Mouse (Mus musculus): ENCODE measurements around the gene Atp6v1g1. TPM values are rescaled to one million over a fixed set of nuclear protein-coding genes. Genes with fewer than 3 reads are reported as not detected.

Atp6v1g1 gene
- total RNA-seq, 1 experiment from 2014 or later, result 188 TPM

DNA sequence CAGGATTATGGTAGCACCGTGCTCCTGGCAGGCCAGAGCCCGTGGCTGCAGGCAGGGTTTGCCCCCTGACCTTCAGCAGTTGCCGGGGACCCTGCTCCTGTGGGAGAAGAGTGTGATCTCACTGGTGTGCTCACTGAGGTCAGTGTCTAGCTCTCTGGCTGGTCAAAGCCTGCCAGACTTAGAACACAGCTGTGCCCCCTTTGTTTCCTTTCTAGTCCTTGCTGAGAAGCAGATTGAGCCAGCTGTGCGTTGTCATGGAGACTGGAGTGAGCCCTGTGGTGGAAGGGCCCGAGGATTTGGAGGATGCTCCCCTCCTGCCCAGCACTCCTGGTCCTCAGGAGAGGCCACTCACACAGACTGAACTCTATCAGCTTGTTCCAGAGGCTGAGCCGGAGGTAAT lies 35.5 kb downstream of the Atp6v1g1 start:
- no peak for DNase-seq

DNA sequence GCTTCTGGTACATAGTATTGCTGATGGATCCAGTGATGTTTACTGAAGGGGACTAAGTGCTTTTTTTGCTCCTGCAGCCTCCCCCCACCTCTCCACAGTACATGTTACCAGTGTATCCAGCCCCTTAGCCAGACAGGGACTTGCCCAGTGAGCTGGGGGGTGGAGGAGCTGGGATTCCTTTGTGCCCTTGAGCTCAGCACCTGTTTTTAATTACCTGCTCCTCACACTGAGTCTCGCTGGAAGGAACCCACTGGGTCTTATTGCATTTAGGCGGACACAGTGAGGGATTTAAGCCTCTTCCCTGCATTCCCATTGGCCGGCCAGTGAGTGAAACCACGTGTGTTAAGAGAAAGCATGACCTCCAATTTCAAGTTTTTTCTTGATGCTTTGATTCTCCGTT lies 38.0 kb downstream of the Atp6v1g1 start:
- no peak for DNase-seq

DNA sequence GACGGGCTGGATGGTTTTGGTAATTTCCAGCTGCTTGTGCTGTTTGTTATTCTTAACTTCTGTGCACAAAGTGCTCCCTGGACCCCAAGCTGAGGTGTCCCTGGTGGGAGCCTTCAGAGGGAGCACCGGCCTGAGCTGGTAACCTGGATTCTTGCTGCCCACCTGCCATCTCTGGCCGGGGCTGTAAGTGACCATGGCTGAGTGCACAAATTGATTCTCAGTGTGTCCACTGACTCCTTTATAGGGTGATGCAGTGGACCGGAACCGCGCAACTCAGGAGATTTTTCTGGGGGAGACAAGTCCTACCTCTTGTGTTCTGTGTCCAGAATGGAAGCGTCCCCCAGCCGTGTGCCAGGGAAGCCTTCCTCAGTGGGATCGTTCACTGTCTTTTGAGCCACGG lies 40.6 kb downstream of the Atp6v1g1 start:
- no peak for DNase-seq

DNA sequence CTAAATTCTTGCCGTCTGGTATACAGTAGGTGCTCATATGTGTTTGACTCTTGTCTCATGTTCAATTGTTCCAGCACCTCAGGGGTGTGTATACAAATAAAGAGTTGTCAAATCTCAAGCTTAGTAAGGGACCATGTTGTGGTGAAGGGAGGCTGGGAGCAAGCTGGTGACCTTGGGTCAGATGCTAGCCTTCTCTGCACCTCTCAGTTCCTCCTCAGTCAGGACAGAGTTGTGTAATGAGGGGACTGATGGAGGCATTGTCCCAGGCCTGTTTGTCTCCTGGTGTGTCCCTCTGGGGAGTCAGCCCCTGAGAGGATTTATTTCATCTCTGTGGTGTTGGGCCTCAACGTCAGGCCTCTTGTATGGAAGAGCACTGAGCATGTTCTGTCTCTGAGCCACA lies 41.7 kb downstream of the Atp6v1g1 start:
- no peak for DNase-seq

DNA sequence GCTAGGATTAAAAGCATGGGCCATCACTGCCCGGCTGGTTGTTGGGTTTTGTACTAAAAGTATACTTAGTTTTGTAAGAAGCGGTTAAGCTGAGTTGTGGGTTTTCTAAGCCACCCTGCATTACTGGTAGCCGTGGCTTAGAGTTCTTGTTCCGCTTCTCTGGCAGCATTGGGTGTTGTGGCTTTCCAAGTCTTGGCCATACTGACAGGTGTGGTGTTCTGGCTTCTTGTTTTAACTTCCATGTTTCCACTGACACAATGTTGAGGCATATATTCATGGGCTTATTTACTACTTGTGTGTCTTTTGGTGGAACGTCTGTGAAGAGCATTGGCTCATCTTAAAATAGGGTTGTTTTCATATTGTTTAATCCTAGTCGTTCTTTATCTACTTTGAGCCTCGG lies 45.4 kb downstream of the Atp6v1g1 start:
- no peak for DNase-seq

DNA sequence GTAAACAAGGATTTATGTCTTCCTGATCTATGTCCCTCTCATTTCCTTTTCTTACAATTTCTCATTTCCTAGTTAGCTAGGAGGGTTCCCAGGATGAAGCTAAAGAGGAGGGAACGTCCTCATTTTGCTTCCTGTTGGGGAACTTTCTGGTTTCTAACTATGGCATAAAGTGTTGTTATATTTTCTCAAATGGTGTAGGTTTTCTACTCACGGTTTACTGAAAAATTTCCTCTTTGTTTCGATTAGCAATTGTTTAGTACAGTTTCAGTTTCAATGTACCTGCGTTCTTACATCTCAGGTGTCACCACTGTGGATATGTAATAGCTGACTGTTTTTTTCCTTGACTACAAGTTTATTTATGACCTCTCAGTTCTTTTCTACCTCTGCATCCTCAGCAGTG lies 46.0 kb downstream of the Atp6v1g1 start:
- DNase-seq, result no peak

DNA sequence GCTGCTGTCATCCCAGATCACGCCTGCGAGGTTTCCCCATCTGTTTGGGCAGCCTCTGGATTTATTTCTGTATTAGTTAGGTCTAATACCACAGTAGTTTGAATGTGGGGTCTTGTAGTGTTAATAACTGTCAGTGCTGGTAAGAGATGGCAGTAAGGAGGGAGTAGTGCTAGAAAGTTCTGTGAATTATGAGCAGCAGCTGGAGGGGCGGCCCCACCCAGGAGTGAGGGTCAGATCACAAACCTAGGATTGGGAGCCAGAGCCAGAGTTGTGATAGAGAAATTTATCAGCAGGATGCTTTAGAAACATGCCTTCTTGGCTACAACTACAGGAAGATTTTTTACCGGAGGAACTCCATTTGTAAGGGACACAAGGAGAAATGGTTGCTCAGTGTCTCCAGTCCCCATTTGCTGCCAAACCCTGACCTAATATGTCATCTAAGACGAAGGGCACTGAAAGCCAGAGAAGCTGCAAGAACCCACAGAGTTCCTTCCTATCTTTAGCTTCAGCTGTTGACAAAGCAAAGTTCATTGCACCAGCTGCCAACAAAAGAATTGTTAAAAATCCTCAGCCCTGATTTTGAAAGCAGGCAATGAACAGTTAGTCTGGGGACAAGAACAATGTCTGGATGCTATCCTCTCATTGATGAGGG lies 50.0 kb downstream of the Atp6v1g1 start:
- DNase-seq, result no peak

DNA sequence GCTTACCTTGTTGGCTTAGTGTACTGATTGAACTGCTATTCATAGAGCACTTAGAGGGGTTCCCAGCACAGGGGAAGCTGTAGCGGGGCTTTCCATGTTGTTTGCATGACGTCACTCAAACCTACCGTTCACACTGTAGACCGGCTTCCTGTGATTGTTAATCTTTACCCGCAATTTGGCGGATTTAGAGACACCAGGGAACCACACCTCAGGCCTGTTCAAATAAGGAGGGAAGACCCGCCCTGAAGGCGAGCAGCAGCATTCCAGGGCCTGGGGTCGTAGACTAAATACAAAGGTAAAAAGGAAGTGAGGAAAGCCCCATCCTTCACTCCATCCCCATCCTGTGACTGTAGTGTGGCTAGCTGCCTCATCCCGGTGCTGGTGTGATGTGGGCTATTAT lies 50.7 kb downstream of the Atp6v1g1 start:
- no peak for DNase-seq

DNA sequence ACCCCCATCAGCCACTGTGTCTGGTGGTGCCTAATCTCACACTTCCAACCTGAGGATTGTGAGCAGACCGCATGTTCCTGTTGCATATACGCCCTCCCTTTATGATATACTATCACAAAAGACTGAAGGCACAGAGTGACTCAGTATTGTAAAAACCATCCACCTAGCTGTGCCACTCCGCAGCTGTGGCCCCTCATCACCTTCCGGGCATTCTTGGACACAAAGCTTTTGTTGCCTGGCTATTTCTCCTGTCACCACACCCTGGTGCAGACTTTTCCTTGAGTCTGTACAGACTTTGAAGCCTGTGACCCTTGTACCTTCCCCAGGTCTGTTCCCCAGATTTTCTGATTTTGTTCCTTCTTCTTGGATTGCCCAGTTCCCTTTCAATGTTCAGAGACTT lies 51.4 kb downstream of the Atp6v1g1 start:
- no peak for DNase-seq

Other genes with a start within 250 kb of the Atp6v1g1 start
- gene Orm1, start 200.2 kb upstream of the Atp6v1g1 start, total RNA-seq (2021), result 28.8 and 42.3 TPM in 2 replicates
- gene Orm3, start 188.6 kb upstream of the Atp6v1g1 start, total RNA-seq (2021), result 9.9 and 10.4 TPM in 2 replicates
- gene Orm2, start 182.3 kb upstream of the Atp6v1g1 start, total RNA-seq (2021), result 3.3 and 6.7 TPM in 2 replicates
- 2.7 and 3.8 TPM in 2 replicates for gene Akna, start 141.4 kb upstream of the Atp6v1g1 start, total RNA-seq (2021)
- gene Whrn, start 48.8 kb upstream of the Atp6v1g1 start, total RNA-seq (2021), result 43.9 and 54.7 TPM in 2 replicates
- 14.2 and 19.8 TPM in 2 replicates for gene Tmem268, start 14.0 kb downstream of the Atp6v1g1 start, total RNA-seq (2021)
- not detected in 2 replicates for gene Gm11213, start 60.5 kb downstream of the Atp6v1g1 start, total RNA-seq (2021)
- gene Tex48, start 77.7 kb downstream of the Atp6v1g1 start, total RNA-seq (2021), result not detected in 2 replicates
- not detected in 2 replicates for gene Gm11214, start 118.6 kb downstream of the Atp6v1g1 start, total RNA-seq (2021)
- 0.12 TPM in 1 of 2 replicates, not detected in the other for gene Tnfsf15, start 200.3 kb downstream of the Atp6v1g1 start, total RNA-seq (2021)